Mouse (Mus musculus): ENCODE data around the gene Zfyve28.

GRCm38 (mm10) chr5:34319491-34320034 is 31.3 kb upstream of the Zfyve28 start:
- TF ChIP-seq TAL1 (IDR thresholded peaks at IDR 0.05; ENCODE audit: low read length): no peak
- no peak for TF ChIP-seq GATA1 (IDR thresholded peaks at IDR 0.05; ENCODE audit: low read length)
